Mouse (Mus musculus): ENCODE measurements at regions not wholly inside any gene's neighbourhood (a gene's known extent, or its start where the extent isn't known, plus 50 kb on each side); places are given as distances from the start of the nearest gene placed in this dataset.

DNA sequence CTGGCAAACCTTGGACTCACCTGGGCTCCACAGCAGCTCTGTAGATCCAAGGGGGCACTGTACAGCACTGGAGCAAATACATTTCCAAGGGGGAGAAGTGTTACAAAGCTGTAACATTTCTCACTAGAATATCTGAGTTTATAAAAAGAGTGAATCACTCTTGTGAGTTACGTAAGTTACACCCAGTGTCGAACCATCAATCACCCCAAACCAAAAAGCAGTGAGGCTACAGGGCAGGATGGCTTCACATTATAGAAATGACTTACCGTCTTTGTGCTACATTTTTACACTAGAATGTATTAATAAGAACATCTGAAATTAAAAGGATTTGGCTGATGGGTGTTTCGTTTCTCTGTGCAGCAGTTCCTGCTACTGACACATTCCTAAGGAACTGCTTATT lies 156.7 kb upstream of the Klf14 start:
- Histone ChIP-seq H3K36me3 (ENCODE audit: insufficient read depth, low read length) (no peaks in the 10 kb centered on the region), H3K27ac (ENCODE audit: low read depth, low read length) (no peak overlapping the region), H3K27me3 (ENCODE audit: insufficient read depth, low read length) (no peaks in the 10 kb centered on the region), H3K4me3 (ENCODE audit: low read depth, low read length) (no peak overlapping the region), H3K9ac (replicated peaks; ENCODE audit: low read length, poor library complexity, severe bottlenecking) (no peak overlapping the region), H3K9me3 (ENCODE audit: low read length) (no peaks in the 10 kb centered on the region), H3K4me1 (ENCODE audit: insufficient read depth, low read length) (no peaks in the 10 kb centered on the region), H3K4me2 (ENCODE audit: low read depth, low read length, poor library complexity, severe bottlenecking) (no peak overlapping the region)
- ATAC-seq (ENCODE audit: low FRiP score) (no peak), DNase-seq (ENCODE audit: low spot score) (no peak)
- WGBS = 74% methylated on average over 4 of the region's 4 CpGs
- TF ChIP-seq CTCF (IDR thresholded peaks at IDR 0.05) = no peak

DNA sequence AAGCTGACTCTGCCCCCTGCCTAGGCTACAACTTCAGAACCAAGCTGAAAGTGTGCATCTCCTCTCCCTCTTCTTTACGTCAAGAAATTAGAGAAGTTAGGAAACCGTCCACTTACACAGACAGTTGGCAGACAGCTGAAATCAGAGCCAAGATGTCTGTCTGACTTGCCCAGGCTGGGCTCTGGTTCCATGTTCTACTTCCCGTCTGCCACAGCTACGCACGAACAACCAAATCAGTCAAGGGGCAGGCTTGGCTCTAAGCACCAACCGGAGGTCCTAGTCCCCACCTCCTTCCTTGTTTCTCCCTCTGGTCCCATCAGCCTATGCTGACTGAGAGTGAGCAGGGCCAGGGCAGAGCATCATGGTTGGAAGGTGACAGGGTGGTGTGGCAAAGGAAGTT lies 157.5 kb upstream of the Klf14 start:
- no peak for DNase-seq (ENCODE audit: low spot score)
- H3K4me2 ChIP-seq (ENCODE audit: low read depth, low read length, poor library complexity, severe bottlenecking) = no peak overlapping the region
- no peak overlapping the region for H3K27ac ChIP-seq (ENCODE audit: low read depth, low read length)

DNA sequence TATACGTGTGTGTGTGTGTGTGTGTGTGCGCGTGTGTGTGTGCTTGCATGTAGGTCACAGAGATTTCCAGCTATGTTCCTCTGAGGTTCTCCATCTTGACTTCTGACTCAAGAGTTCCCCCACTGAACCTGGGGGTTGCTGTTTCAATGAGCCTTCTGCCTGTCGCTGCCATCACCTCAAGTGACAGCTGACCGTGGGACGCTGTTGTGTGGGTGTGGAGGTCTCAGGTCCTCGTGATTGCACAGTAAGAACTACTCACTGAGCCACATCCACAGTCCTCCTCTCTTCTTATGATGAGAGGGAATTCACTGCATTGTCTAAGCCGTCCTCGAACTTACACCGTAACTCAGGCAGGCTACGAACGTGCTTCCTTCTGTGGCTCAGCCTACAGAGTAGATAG lies 158.8 kb upstream of the Klf14 start:
- no peak for DNase-seq (ENCODE audit: low spot score)
- TF ChIP-seq CTCF (IDR thresholded peaks at IDR 0.05) = no peak
- H3K4me1 ChIP-seq (ENCODE audit: insufficient read depth, low read length) = no peaks in the 10 kb centered on the region
- H3K9ac ChIP-seq (replicated peaks; ENCODE audit: low read length, poor library complexity, severe bottlenecking) = no peak overlapping the region
- no peak overlapping the region for H3K27ac ChIP-seq (ENCODE audit: low read depth, low read length)
- no peak overlapping the region for H3K4me3 ChIP-seq (ENCODE audit: low read depth, low read length)
- H3K4me2 ChIP-seq (ENCODE audit: low read depth, low read length, poor library complexity, severe bottlenecking) = no peak overlapping the region
- no peak for ATAC-seq (ENCODE audit: low FRiP score)
- H3K27me3 ChIP-seq (ENCODE audit: insufficient read depth, low read length) = no peaks in the 10 kb centered on the region
- no peaks in the 10 kb centered on the region for H3K36me3 ChIP-seq (ENCODE audit: insufficient read depth, low read length)
- H3K9me3 ChIP-seq (ENCODE audit: low read length) = no peaks in the 10 kb centered on the region
- WGBS = 92% methylated on average over 12 of the region's 12 CpGs

More for the DNA sequence above, 157.5 kb upstream of the Klf14 start:
- no peaks in the 10 kb centered on the region for H3K27me3 ChIP-seq (ENCODE audit: insufficient read depth, low read length)
- H3K9me3 ChIP-seq (ENCODE audit: low read length) = no peaks in the 10 kb centered on the region
- H3K36me3 ChIP-seq (ENCODE audit: insufficient read depth, low read length) = no peaks in the 10 kb centered on the region
- 74% methylated on average over 6 of the region's 6 CpGs for WGBS
- H3K4me3 ChIP-seq (ENCODE audit: low read depth, low read length) = no peak overlapping the region
- TF ChIP-seq CTCF (IDR thresholded peaks at IDR 0.05) = no peak
- no peaks in the 10 kb centered on the region for H3K4me1 ChIP-seq (ENCODE audit: insufficient read depth, low read length)
- no peak for ATAC-seq (ENCODE audit: low FRiP score)
- no peak overlapping the region for H3K9ac ChIP-seq (replicated peaks; ENCODE audit: low read length, poor library complexity, severe bottlenecking)

DNA sequence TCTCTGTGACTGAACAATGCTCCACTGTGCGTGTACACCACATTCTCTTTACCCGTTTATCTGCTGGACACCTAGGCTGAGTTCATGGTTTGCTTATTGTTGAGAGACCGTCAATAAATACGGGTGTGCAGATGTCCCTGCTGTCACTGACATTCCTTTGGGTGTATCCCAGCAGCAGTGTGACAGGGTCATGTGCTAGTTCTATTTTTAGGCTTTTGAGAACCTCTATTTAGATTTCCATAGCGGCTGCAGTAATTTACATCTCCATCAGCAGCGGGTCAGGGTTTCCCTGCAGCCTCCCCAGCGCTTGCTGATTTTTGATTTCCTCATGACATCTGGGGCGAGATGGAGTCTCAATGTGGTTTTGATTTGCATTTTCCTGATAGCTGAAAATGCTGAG lies 162.1 kb upstream of the Klf14 start:
- Histone ChIP-seq H3K9ac (replicated peaks; ENCODE audit: low read length, poor library complexity, severe bottlenecking) (no peak overlapping the region), H3K4me3 (ENCODE audit: low read depth, low read length) (no peak overlapping the region), H3K4me2 (ENCODE audit: low read depth, low read length, poor library complexity, severe bottlenecking) (0 out of 2 replicates have a peak overlapping the region, but pooled peaks have one; percentile 4), H3K27ac (ENCODE audit: low read depth, low read length) (no peak overlapping the region), H3K27me3 (ENCODE audit: insufficient read depth, low read length) (no peaks in the 10 kb centered on the region), H3K4me1 (ENCODE audit: insufficient read depth, low read length) (no peaks in the 10 kb centered on the region), H3K36me3 (ENCODE audit: insufficient read depth, low read length) (no peaks in the 10 kb centered on the region), H3K9me3 (ENCODE audit: low read length) (no peaks in the 10 kb centered on the region)
- ATAC-seq (ENCODE audit: low FRiP score) = no peak
- 13% methylated on average over 8 of the region's 8 CpGs for WGBS
- no peak for TF ChIP-seq CTCF (IDR thresholded peaks at IDR 0.05)
- peak; percentile 24 for DNase-seq (ENCODE audit: low spot score)

DNA sequence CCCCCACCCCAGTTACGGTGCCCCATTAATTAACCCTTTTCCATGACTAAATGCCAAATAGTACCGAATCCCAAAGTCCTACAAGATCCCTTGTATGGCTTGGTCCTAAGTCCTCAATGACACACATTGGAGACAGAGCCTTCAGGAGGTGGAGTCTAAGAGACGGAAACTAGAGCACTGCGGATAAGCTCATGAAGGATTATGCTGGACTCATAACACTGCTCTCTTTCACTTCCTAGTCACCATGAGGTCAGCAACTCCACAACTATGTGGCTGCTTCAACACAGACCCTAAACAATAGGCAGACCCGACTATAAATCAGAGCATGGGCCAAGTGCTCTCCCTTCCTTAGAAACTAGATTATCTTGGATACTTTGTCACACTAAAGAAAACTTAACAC lies 164.0 kb upstream of the Klf14 start:
- WGBS = 87% methylated on average over 5 of the region's 5 CpGs
- no peak overlapping the region for H3K4me2 ChIP-seq (ENCODE audit: low read depth, low read length, poor library complexity, severe bottlenecking)
- H3K4me3 ChIP-seq (ENCODE audit: low read depth, low read length) = no peak overlapping the region
- no peak for ATAC-seq (ENCODE audit: low FRiP score)
- no peak overlapping the region for H3K27ac ChIP-seq (ENCODE audit: low read depth, low read length)
- no peaks in the 10 kb centered on the region for H3K27me3 ChIP-seq (ENCODE audit: insufficient read depth, low read length)
- DNase-seq (ENCODE audit: low spot score) = no peak
- H3K9ac ChIP-seq (replicated peaks; ENCODE audit: low read length, poor library complexity, severe bottlenecking) = no peak overlapping the region
- H3K36me3 ChIP-seq (ENCODE audit: insufficient read depth, low read length) = no peaks in the 10 kb centered on the region
- H3K4me1 ChIP-seq (ENCODE audit: insufficient read depth, low read length) = no peaks in the 10 kb centered on the region
- no peaks in the 10 kb centered on the region for H3K9me3 ChIP-seq (ENCODE audit: low read length)
- TF ChIP-seq CTCF (IDR thresholded peaks at IDR 0.05) = no peak

DNA sequence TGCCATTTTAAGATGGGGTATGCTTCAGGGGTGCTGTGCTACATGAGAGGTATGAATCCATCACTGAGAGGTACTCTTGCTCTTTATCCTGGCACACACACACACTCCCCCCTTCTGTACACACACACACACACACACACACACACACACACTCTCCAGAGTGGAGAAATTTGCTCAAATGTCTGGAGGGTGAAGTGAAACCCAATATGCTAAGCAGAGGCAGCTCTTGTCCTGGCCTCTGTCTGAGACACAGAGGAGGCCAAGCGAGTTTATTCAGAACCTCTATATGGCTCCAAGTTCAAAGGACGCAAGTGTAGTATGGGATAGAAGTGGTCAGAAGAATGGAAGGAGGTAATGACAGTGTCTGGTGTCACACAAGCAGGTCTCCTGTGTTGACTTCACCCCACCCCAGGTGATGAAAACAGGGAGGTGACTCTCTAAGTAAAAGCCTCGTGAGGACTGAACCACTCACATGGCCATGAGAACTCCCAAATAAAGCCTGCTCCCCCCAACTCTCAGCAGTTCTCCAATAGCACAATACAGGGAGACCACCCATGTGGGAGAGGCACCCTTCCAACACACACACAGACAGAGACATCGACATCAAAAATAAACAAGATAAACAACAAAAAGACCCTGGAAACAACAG lies 164.6 kb upstream of the Klf14 start:
- WGBS = 80% methylated on average over 4 of the region's 4 CpGs
- H3K36me3 ChIP-seq (ENCODE audit: insufficient read depth, low read length) = no peaks in the 10 kb centered on the region
- H3K4me3 ChIP-seq (ENCODE audit: low read depth, low read length) = no peak overlapping the region
- H3K4me2 ChIP-seq (ENCODE audit: low read depth, low read length, poor library complexity, severe bottlenecking) = no peak overlapping the region
- no peak overlapping the region for H3K9ac ChIP-seq (replicated peaks; ENCODE audit: low read length, poor library complexity, severe bottlenecking)
- no peaks in the 10 kb centered on the region for H3K9me3 ChIP-seq (ENCODE audit: low read length)
- no peak overlapping the region for H3K27ac ChIP-seq (ENCODE audit: low read depth, low read length)
- no peak for TF ChIP-seq CTCF (IDR thresholded peaks at IDR 0.05)
- H3K27me3 ChIP-seq (ENCODE audit: insufficient read depth, low read length) = no peaks in the 10 kb centered on the region
- ATAC-seq (ENCODE audit: low FRiP score) (no peak), DNase-seq (ENCODE audit: low spot score) (no peak)
- H3K4me1 ChIP-seq (ENCODE audit: insufficient read depth, low read length) = no peaks in the 10 kb centered on the region
